Mouse (Mus musculus) brain, embryonic 18.5 days (tissue): ENCODE data around the gene Tmf1.

Source experiments
- DNase-seq: peaks from one replicate; pipeline ENCODE4 v3.0.0-alpha.2; 2012; ENCODE audit warnings: low read depth, low spot score

Tmf1 gene

DNA sequence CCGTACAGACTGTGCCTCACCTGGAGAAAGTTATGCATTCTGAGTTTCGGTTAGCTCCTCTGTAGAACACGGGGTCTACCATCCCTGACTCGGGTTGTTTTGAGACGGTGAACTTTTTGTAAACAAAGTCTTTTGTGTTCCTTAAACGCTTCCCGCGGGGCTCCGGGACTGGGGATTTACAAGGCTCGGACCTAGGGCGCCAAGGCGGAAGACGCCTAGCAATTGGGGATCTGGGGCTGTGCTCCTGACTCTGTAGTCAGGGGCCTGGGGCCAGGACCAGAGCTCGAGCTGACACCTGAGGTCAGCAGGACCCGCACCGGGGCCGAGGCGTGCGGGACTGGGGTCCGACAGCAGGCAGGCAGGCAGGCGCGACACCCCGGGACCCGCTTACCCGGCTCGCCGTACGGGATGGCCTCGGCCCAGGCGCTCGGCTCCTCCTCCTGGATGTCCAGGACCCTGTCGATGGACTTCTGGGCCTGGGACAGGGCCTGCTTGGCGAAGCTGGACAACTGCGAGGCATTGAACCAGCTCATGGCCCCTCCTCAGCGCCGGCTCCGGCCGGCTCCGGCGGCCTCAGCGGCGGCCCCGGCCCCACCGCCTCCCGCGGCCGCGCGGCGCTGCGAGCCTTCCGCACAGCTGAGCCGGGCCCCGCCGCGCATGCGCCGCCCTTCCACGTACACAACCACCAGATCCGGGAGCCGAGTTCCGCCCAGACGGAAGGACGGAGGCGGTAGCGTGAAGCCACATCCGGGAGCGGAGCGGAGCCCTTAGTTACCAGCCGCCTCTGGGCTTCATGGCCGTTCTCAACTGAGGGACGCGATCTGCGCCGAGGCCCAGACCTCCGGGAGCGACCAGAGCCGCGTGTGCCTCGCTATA lies at the start of gene Tmf1:
Tmf1 (minus strand) TSS at position 632 of the 876 bp plus-strand sequence.
- peak; percentile 86 for DNase-seq

GRCm38 (mm10) chr6:97227067-97227847 lies 48.3 kb upstream of the Tmf1 start:
- no peak for DNase-seq

- no peak for DNase-seq
Measured at GRCm38 (mm10) chr6:97226083-97226491, 47.2 kb upstream of the Tmf1 start.

- DNase-seq: no peak
Measured at GRCm38 (mm10) chr6:97224505-97224904, 45.6 kb upstream of the Tmf1 start.

GRCm38 (mm10) chr6:97223566-97223965 lies 44.6 kb upstream of the Tmf1 start:
- DNase-seq: no peak

DNA sequence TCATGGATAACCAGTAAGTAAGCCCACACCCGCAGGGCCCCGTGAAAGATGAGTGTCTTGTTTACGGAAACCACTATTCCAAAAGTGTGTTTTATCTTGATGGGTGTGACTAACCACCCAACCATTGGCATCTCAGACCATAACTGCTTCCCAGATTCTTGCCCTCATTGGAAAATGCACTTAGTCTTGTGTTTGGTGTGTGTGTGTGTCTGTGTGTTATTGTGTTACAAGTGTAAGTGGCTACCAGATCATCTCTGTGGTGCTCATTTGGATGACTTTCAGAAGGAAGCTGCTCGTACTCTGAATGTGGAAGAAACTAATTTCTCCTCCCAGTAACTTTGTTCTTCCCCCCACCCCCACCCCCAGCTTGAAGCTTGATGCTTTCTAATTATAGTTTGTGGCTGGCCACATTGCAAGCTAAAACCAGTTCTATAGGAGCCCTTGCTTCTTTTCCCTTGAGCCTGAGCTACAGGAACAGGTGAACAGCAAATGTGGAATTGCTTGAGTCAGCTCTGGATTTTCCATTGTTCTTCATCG lies 44.1 kb upstream of the Tmf1 start:
- no peak for DNase-seq

DNA sequence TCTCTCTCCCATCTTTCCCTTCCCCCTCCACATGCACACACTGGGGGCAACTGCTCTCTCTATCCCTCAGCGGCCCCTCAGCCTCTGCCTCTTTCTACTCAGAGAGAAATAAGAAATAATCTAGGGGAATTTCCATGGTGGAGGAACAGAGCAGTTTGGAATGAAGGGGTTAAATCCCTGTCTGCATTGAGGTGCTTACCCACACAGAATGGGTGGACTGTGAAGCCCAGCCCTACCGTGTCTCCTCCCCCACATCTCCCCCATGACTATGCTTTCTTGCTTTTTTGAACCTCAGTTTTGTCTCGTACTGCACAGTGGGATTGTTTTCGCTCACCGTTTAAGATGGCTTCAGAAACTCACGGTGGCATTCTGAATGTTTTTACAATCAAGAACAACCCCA lies 43.4 kb upstream of the Tmf1 start:
- no peak for DNase-seq

DNA sequence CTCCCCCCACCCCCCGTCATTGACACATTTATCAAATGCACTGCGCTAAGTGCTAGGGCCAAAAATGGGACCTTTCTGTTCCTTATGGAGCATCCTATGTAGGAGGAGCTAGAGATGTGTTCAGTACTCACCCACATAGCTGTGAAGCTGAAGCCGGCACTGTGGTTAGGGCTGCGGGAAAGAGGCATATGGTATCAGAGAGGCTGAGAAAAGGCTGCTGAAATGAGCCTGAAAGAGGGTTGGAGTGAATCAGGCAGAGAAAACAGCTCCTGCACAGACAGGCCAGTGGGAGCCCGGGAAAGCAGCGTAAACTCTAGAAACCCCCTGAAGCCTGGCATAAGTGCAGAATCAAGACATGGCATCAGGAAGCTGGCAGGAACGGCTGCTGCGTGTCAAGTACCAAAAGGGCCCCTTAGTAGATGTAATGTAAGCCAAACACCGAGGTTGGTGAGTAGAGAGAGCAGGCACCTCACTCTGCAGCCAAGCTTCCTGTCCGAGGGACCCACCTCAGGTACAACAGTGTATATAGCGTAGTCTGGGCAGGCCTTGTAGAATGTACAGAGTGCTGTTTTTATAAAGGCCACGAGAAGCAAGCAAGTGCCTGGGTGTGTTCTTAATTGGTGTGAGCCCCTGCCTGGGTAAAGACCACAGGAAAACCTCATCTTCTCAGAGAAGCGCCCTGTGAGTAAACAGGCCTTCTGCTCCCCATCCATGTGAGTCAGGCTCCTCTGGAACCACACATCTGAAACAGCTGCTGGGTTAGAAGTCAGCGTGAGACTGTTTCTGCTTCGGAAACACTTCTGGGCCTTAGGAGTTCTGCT lies 42.5 kb upstream of the Tmf1 start:
- no peak for DNase-seq

DNA sequence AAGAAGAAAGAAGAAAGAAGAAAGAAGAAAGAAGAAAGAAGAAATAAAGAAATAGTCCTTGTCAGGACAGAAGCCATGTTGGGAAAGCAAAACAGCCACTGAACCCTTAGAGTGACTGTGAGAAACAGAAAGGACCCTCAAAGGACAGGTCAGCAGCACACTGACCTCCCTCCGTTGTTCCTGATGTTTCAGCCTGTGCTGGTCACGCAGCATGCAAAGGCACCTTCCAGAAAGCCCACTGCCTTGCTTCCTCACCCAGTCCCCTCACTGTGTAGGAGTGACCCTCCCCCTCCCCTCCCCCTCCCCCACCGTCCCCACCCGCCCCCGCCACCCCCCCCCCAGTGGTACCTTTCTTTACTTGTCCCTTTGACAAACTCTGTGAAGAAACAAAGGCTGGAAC lies 41.8 kb upstream of the Tmf1 start:
- no peak for DNase-seq

DNA sequence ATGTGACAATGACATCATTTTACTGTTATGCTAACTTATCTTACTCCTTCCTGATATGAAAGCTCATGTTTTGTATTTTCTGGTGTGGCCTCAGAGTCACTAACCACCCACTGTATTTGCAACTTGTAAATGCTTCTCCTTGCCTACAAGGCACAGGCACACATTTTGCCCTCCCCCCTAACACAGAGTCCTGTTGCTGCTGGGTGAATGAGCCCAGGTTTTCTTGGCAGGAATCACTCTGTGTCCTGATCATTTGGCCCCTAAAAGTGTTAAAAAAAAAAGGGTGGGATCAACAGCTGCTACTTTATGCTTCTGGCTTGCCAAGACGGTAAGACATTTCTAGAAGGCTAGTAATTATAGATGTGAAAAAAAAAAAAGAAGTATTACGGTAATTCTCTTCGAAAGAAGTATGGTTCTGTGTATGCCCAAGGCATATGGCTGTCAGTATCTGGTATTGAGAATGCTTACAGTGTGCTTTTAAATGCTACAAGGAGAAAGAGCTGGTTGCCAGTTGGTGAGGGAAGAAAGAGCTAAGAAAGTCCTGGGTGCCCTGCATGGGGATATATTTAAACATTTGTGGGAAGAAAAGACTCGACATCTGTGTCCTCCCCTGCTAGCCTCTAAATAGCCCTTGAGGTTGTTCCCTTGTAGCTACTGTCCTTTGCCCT lies 37.4 kb upstream of the Tmf1 start:
- DNase-seq: no peak

DNA sequence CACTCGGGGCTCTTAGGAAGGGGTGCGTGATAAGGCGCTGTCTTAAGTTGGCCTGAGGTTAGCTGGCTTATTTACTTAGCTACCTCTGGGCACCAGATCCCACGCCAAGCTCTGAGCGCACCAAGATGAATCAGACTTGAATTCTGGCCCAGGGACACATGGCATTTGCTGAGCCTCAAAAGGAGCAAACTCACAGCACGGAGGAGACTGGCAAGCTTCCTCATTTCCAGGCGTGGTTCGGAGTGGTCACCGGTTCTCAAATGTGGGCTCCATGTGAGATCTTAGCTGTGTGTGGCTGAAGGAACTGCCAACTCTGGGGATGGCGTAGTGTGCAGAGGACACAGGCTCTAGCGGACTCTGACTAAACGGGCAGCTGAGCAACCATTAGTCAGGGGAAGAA lies 33.1 kb upstream of the Tmf1 start:
- no peak for DNase-seq

DNA sequence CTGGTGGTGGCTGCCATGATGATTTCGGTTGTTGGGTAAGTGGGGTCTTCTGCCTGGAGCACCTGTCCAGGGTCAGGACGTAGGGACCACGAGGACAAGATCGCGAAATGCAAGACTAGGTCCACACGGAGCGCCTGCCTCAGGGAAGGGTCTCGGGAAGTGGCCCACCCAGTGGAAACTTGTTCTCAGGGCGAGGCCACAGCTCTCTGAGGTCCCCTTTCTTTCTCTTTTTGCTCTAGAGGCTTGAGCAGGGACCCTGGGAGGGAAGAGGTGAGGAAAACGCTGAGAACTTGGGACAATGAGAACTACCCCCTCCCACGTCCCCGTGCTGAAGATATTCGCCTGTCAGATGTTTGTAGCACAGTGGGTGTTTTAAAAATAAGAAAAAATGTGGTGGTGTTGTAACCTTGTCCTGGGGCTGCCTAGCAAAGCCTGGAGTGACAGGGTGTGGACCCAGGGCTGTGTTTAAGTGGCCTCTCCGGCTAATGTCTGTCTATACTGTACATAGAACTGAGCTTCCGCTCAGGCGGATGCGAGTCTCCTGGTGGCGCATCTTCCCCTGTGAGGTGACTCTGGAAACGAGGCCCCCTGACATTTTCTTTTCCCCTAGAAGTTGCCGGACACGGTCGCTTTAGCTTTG lies 32.2 kb upstream of the Tmf1 start:
- no peak for DNase-seq

DNA sequence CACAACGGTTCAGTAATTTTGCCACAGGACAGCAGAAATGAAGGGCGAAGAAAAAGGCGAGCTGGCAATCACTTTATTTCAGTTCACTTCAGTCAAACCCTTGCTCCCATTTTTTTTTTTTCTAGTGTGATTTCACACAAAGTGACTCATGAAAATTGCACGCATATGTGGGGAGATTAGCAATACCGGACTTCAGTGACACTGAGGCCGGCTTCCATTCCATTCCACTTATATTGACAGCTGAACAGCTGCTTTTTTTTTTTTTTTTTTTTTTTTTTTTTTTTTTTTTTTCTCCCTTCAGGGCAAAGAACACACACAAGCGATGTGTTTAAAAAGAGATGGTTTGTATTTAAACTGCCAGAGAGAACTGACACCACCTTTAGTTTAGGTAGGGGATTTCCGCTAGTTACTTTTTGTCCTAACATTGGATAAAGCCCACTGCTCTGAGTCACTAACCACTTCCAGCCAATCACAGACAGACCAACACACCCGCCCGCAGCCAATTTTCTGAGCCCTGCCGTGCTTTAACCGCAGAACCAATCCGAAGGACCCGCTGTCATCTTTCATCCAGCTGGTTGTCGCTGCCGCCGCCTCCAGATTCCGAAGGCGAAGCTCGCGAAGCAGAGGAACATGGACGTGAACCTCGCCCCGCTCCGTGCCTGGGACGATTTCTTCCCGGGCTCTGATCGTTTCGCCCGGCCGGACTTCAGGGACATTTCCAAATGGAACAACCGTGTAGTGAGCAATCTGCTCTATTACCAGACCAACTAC lies 31.5 kb upstream of the Tmf1 start, which contains the start of gene Arl6ip5:
Arl6ip5 (plus strand) TSS at position 499 of the 771 bp plus-strand sequence.
- DNase-seq: peak; percentile 84

DNA sequence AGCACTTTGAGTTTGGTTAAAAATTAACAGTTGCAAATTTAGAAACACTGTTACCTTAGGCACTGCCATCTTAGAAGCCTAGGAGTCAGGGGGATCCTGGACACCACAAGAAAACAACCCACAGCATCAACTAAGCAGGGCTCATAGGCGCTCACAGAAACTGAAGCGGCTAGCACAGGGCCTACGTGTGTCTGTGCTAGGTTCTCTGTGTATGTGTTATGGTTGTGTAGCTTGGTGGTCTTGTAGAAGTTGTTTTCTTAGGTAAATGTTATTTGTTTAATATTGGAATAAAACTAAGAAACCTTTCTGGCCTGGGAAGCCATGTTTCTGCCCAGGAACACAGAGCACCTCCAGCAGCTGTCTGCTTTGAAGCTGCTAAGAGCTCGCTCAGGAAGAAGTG lies 30.8 kb upstream of the Tmf1 start:
- no peak for DNase-seq

DNA sequence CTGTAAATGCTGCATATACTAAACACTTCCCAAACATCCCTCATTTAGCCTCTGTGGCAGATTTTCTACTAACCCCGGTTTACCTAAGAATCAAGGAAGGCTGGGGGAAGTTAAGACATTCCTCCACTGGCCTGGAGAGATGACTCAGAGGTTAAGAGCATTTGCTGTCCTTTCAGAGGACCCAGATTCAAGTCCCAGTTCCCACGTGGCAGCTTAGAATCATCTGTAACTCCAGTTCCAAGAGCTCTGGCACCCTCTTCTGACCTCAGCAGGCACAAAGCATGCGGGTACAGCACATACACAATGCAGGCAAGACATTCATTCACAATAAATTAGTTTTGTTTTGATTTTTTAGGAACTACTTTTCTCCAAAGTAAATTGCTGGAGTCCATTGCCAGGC lies 30.3 kb upstream of the Tmf1 start:
- DNase-seq: no peak

DNA sequence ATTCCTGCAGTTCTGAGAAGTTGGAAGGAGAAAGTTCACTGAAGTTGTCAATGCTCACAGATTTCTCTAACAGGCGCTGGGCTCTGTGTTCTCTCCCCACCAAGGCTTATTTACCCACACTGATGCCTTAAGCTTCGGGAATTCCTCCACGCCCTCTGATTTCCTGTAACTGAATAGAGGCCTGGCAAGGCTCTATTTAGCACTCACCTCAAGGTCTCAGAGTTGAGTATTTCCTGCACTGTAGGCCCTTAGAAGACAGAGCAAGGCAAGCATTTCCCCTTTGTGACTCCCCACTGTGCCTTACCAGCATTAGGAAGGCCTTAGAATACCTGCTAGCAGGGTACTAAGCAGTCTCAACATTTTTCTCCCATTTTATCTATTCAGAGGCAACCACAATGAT lies 29.5 kb upstream of the Tmf1 start:
- no peak for DNase-seq

GRCm38 (mm10) chr6:97207085-97207484 lies 28.2 kb upstream of the Tmf1 start:
- no peak for DNase-seq

DNA sequence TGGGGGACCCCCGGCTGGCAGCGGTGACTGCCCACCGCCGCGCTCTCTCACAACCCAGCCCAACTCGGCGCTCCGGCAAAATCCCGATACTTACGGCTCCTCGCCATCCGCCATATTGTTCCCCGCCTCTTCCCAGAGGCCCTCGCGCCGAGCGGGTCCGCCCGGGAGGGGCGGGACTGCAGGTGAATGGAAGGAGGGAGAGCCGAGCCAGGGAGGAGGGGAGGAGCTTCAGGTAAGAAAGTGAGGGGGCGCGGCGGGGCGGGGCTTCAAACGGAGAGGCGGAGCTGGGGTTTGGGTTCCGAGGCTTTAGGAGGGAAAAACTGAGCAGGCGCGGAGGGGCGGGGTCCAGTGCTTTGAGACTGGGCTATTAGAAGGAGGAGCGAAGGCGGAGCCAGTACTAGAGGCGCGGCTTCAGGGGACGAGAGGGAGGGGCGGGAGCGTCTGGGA lies 26.5 kb upstream of the Tmf1 start, which contains the start of gene Uba3:
Uba3 (minus strand) TSS at position 209 of the 447 bp plus-strand sequence.
- DNase-seq: peak; percentile 98

DNA sequence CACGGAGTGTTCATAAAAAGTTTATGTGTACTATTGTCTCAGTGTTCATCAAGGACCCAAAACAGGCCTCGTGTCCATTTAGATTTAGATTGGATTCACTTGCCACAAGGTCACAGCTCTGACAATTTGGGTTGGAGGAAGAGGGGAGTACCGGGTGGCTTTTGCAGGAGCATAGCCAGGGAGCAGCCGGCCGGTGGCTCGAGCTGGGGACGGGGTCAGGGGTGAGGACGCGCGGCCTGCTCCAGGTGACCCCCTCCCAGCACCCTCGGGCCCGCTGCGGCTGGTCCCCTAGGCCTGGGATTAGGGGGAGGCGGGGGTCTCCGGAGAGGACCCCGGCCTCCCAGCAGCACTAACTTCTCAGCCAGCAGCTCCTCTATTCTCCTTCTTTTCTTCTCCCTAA lies 26.0 kb upstream of the Tmf1 start:
- DNase-seq: no peak
